15 mouse cellular contexts compared by ENCODE assay signal in the genomic region with DNA sequence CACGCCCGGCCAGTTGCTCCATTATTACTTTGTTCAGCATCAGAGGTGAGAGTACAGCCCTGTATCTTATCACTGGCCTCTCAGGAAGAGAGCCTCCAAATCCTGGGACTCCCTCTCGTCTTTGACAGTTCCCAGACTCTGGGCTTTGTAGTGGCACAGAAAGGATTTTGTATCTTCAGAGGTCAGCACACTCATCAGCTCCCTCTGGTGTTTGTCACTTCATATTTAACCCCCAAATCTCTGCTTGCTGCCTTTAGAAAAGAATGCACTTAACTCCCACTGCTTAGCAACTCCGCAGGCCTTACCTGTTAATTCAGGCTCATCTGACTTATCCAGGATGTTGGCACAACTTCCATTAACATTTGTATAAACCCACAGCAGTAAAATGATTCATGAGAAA. TPM values are rescaled to one million over a fixed set of nuclear protein-coding genes. Genes with fewer than 3 reads are reported as not detected.
A peak's percentile ranks its signal among the peaks of the same experiment; 100 is the strongest.
DNase-seq lines count a peak whose midpoint lies in the region; ATAC-seq and TF ChIP-seq lines count a peak whose summit lies in the region.
"Had no signal": no experiment of that assay in that cellular context is flagged by ENCODE, and none has a peak within 500 bp of the region (broad histone marks: within the 10 kb centered on the region; RNA-seq: fewer than 3 reads in every experiment).

No protein-coding gene starts in this region.

- no peak for TF ChIP-seq POLR2A in brain, embryonic 14.5 days (IDR thresholded peaks at IDR 0.05; ENCODE audit: borderline replicate concordance, extremely low read depth, insufficient read depth, insufficient read length, poor library complexity, severe bottlenecking)

- no peak for ATAC-seq in hindbrain, postnatal 0 days
- ATAC-seq in hindbrain, embryonic 13.5 days (ENCODE audit: low FRiP score): no peak
- ATAC-seq in frontal cortex, adult (ENCODE audit: low TSS enrichment): no peak

- no peak overlapping the region for H3K4me3 ChIP-seq in hindbrain, postnatal 0 days (ENCODE audit: low read length)
- H3K4me3 ChIP-seq in hindbrain, embryonic 13.5 days: no peak overlapping the region
- H3K4me3 ChIP-seq: embryonic facial prominence, embryonic 15.5 days had no signal

- no peak overlapping the region for H3K27ac ChIP-seq in hindbrain, postnatal 0 days
- no peak overlapping the region for H3K27ac ChIP-seq in hindbrain, embryonic 13.5 days
- H3K27ac ChIP-seq: embryonic facial prominence, embryonic 15.5 days; hindbrain, embryonic 14.5 days; macrophage had no signal

- no peaks in the 10 kb centered on the region for H3K4me1 ChIP-seq in hindbrain, postnatal 0 days (ENCODE audit: insufficient read depth, low read length)
- no peaks in the 10 kb centered on the region for H3K4me1 ChIP-seq in hindbrain, embryonic 13.5 days (replicated peaks)
- H3K4me1 ChIP-seq: embryonic facial prominence, embryonic 15.5 days had no signal

- peak; percentile 42 for TF ChIP-seq CTCF in hindbrain, postnatal 0 days (IDR thresholded peaks at IDR 0.05; ENCODE audit: low read depth)
- peak; percentile 31; the same call in 1 of the 2 replicates for TF ChIP-seq CTCF in brain, embryonic 14.5 days (IDR thresholded peaks at IDR 0.05; ENCODE audit: borderline replicate concordance, extremely low read depth, insufficient read depth, insufficient read length)

- H3K9ac ChIP-seq in hindbrain, postnatal 0 days (replicated peaks; ENCODE audit: low read length): no peak overlapping the region
- no peak overlapping the region for H3K9ac ChIP-seq in hindbrain, embryonic 13.5 days
- H3K9ac ChIP-seq: embryonic facial prominence, embryonic 15.5 days; hindbrain, embryonic 14.5 days had no signal

- no peaks in the 10 kb centered on the region for H3K27me3 ChIP-seq in hindbrain, postnatal 0 days (ENCODE audit: insufficient read depth, low read length)
- no peaks in the 10 kb centered on the region for H3K27me3 ChIP-seq in hindbrain, embryonic 13.5 days
- H3K27me3 ChIP-seq: embryonic facial prominence, embryonic 15.5 days had no signal

- H3K4me2 ChIP-seq in hindbrain, postnatal 0 days (ENCODE audit: low read depth, low read length): no peak overlapping the region
- no peak overlapping the region for H3K4me2 ChIP-seq in hindbrain, embryonic 13.5 days
- H3K4me2 ChIP-seq: embryonic facial prominence, embryonic 15.5 days; heart, embryonic 11.5 days; hindbrain, embryonic 14.5 days had no signal

- peak; percentile 11 for DNase-seq in hindbrain, postnatal 0 days (ENCODE audit: low spot score)
- DNase-seq in retina, postnatal 1 day: peak; percentile 43
- no peak for DNase-seq in retina, embryonic 14.5 days (ENCODE audit: low spot score)
- peak; percentile 28 for DNase-seq in brain, embryonic 14.5 days (ENCODE audit: low read depth)
- DNase-seq in cerebellum, postnatal 25 days: no peak
- DNase-seq: adrenal gland, postnatal 25 days; cerebellum, adult 11 months; kidney, postnatal 14 days; layer of hippocampus, postnatal 36 days had no signal

- 68% methylated on average over 4 of the region's 4 CpGs for WGBS in hindbrain, postnatal 0 days
- 69% methylated on average over 4 of the region's 4 CpGs for WGBS in hindbrain, embryonic 13.5 days

- peaks cover 29% of the 10 kb centered on the region; the same call in 1 of the 2 replicates for H3K36me3 ChIP-seq in hindbrain, postnatal 0 days (ENCODE audit: insufficient read depth, low read length)
- H3K36me3 ChIP-seq in hindbrain, embryonic 13.5 days: peaks cover 76% of the 10 kb centered on the region

- H3K9me3 ChIP-seq in hindbrain, postnatal 0 days (ENCODE audit: low read length): no peaks in the 10 kb centered on the region
- no peaks in the 10 kb centered on the region for H3K9me3 ChIP-seq in hindbrain, embryonic 13.5 days
- H3K9me3 ChIP-seq: embryonic facial prominence, embryonic 15.5 days had no signal

RNA-seq across cellular contexts. Expression of gene Slc30a6, which starts 14.3 kb away (rescaled TPM):
- 22.1 and 23.5 TPM in 2 replicates for total RNA-seq in hindbrain, postnatal 0 days (2014; rRNA removed)
- polyA plus RNA-seq in hindbrain, postnatal 0 days (2015; fragmentation: Nextera tagmentation; extraction: Ambion mirVana): 25.6 and 26.9 TPM in 2 replicates
- polyA plus RNA-seq in hindbrain, embryonic 13.5 days (2015; fragmentation: Nextera tagmentation; extraction: Ambion mirVana): 29.0 and 29.5 TPM in 2 replicates
- polyA plus RNA-seq in brain, embryonic 14.5 days (2012; rRNA removed): 30.7 and 32.6 TPM in 2 replicates

RNA-seq across cellular contexts. Expression of gene Nlrc4, which starts 49.2 kb away (rescaled TPM):
- total RNA-seq in hindbrain, postnatal 0 days (2014; rRNA removed): 0.37 TPM in 1 of 2 replicates, not detected in the other
- 0.24 and 0.38 TPM in 2 replicates for polyA plus RNA-seq in hindbrain, postnatal 0 days (2015; fragmentation: Nextera tagmentation; extraction: Ambion mirVana)
- polyA plus RNA-seq in hindbrain, embryonic 13.5 days (2015; fragmentation: Nextera tagmentation; extraction: Ambion mirVana): 0.29 and 0.53 TPM in 2 replicates
- polyA plus RNA-seq in brain, embryonic 14.5 days (2012; rRNA removed): 0.04 and 0.05 TPM in 2 replicates

Comparison
In these comparisons a context has a peak if more than half of its experiments do, and no peak if none do; other contexts are left out.
1. DNase-seq: peak in hindbrain, postnatal 0 days (single experiment), retina, postnatal 1 day (single experiment) and brain, embryonic 14.5 days (single experiment); none in retina, embryonic 14.5 days (single experiment) and cerebellum, postnatal 25 days (0 of 2).